Mouse (Mus musculus): ENCODE measurements around the gene Tenm3. TPM values are rescaled to one million over a fixed set of nuclear protein-coding genes. Genes with fewer than 3 reads are reported as not detected.

Gene Tenm3
- total RNA-seq (2023) = not detected in 2 replicates

DNA sequence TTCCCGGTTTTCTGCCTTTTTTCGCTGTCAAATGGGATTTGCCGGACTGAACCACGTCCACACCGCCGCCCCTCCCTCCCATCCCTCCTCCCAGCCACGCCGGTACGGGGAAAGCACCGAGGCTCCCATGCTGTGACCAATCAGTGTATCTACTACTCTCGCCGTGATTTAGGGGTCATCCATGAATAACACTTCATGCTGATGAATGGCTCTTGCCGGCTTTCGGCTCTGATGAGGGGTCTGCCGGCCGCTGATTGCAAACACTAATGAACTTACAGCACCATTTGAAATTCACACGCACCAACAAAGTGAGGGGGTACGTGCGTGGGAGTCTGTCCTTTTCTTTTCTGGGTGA lies at the start of gene Tenm3:
Gene Tenm3 (minus strand): TSS at position 21 of the 355 bp plus-strand sequence.

Measured in neutrophil, adult 65 days (primary cell).